Mouse (Mus musculus) intestine, postnatal 0 days (tissue): ENCODE measurements at regions not wholly inside any gene's neighbourhood (a gene's known extent, or its start where the extent isn't known, plus 50 kb on each side); places are given as distances from the start of the nearest gene placed in this dataset.

Experiments used
- ATAC-seq: fragments of 200-750 bp; cut with Nextera tagmentation; 2 replicates; pipeline ENCODE4 v1.8.0; 2017; ENCODE audit warnings: mild to moderate bottlenecking, moderate TSS enrichment, moderate library complexity
- H3K27ac ChIP-seq: fragments of 300-500 bp; sonication (generic); 2 replicates; pipeline ENCODE4 v1.5.1; 2014; ENCODE audit warnings: mild to moderate bottlenecking, low read depth, low read length, moderate library complexity
- H3K27me3 ChIP-seq: fragments of 300-500 bp; sonication (generic); replicated peaks from 2 replicates; pipeline ENCODE4 v1.6.1; 2014; ENCODE audit warnings: low read length, mixed read lengths; ENCODE audit not compliant: control insufficient read depth, insufficient read depth
- H3K36me3 ChIP-seq: fragments of 300-500 bp; sonication (generic); 2 replicates; pipeline ENCODE4 v1.6.1; 2014; ENCODE audit warnings: mild to moderate bottlenecking, moderate library complexity; ENCODE audit not compliant: control insufficient read depth, insufficient read depth
- H3K4me1 ChIP-seq: fragments of 300-500 bp; sonication (generic); replicated peaks from 2 replicates; pipeline ENCODE4 v1.6.1; 2014; ENCODE audit warnings: antibody characterized with exemption, low read length, mixed read lengths; ENCODE audit not compliant: control insufficient read depth, insufficient read depth
- H3K4me2 ChIP-seq: fragments of 300-500 bp; sonication (generic); replicated peaks from 2 replicates; pipeline ENCODE4 v1.6.1; 2014; ENCODE audit warnings: low read depth, mild to moderate bottlenecking, moderate library complexity
- H3K4me3 ChIP-seq: fragments of 300-500 bp; sonication (generic); 2 replicates; pipeline ENCODE4 v1.5.1; 2014; ENCODE audit warnings: low read depth, low read length
- H3K9ac ChIP-seq: fragments of 300-500 bp; sonication (generic); 2 replicates; pipeline ENCODE4 v1.6.1; 2014; ENCODE audit warnings: mild to moderate bottlenecking, low read depth, low read length
- H3K9me3 ChIP-seq: fragments of 300-500 bp; sonication (generic); 2 replicates; pipeline ENCODE4 v1.6.1; 2016; ENCODE audit warnings: mixed run types; ENCODE audit not compliant: control insufficient read depth
- CTCF ChIP-seq: sonication (generic); IDR thresholded peaks from 2 replicates; pipeline ENCODE4 v1.5.1; 2016; ENCODE audit warnings: low read depth, mild to moderate bottlenecking, control low read depth, antibody characterized with exemption, moderate library complexity
- WGBS: fragments of 180-500 bp; shearing (Covaris S2); extraction: QIAGEN DNeasy Blood & Tissue Kit; methylation state at CpG from one replicate; pipeline ENCODE4 v1.1.7; 2014; 5-methylcytosine and 5-hydroxymethylcytosine counted together

DNA sequence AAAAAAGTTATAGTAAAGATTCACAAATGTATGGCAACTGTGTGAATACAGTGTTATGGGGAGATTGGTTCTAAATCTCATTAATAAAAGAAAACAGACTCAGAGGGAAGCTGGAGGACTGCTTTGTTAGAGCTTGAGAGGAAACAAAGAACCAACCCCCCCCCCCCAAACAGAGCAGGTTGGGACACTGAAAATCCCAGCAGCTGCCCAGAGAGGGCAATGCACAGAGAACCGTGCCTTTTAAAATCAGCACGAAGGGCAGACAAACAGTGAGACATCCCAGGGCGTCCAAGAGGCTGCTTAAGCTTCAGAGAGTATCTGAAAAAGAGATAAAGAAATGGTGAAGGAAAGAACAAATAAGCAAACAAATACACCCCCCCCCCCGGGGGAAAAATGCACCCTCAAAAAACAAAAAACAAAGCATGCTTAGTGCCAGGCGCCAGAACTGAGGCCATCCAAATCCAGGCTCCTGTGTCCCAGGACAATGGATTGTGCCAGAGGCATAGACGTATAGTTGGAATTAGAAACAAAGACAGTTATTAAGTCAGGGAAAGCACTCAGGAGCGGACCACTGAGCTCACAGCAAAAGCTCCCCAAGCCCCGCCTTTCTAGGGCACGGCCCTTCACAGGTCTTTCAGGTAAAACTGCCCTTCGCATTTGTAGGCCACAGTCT is 215.7 kb downstream of the Dact1 start:
- Histone ChIP-seq H3K9ac (no peak overlapping the region), H3K4me2 (no peak overlapping the region), H3K4me3 (no peak overlapping the region), H3K9me3 (no peaks in the 10 kb centered on the region), H3K27me3 (no peaks in the 10 kb centered on the region), H3K27ac (no peak overlapping the region), H3K4me1 (no peaks in the 10 kb centered on the region), H3K36me3 (no peaks in the 10 kb centered on the region)
- WGBS: 56% methylated on average over 10 of the region's 10 CpGs
- ATAC-seq: no peak
- no peak for TF ChIP-seq CTCF

DNA sequence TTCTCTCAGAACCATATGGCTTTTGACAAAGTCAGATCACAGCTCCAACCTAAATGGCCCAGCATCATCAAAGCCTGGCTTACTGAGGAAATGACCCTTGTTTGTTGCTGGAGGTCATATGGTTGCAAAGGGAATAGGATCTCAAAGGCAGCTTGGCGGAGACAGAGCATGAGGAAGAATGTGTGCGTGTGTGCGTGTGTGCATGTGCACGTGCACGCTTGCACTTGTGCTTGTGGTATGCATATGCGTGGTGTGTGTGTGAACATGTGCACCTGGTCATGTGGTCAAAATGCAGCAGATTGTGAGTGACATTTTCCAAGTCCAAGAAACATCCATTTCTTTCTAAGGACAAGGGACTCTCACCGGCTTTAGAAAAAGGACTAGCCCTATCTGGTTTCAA is 216.9 kb downstream of the Dact1 start:
- Histone ChIP-seq H3K9me3 (no peaks in the 10 kb centered on the region), H3K27ac (no peak overlapping the region), H3K4me1 (no peaks in the 10 kb centered on the region), H3K27me3 (no peaks in the 10 kb centered on the region), H3K9ac (no peak overlapping the region), H3K36me3 (no peaks in the 10 kb centered on the region), H3K4me2 (no peak overlapping the region), H3K4me3 (no peak overlapping the region)
- ATAC-seq: no peak
- 94% methylated on average over 7 of the region's 7 CpGs for WGBS
- no peak for TF ChIP-seq CTCF

DNA sequence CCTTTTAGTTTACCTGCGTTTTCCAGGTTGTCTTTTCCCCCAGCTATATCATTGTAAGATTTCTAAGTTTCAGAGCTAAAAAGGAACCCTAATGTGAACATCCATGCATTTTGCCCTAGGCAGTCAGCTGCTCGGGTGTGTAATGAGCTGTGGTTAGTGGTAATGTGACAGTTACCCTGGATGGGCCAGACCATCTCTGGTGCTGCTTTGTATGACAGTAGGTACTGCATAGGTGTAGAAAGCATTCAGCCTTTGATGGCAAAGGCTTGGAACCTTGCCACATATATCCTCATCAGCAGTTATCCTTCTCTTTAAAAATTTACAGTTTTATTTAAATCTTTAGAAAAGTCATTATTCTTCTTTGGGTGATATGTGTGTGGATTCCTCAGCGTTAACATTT is 222.5 kb downstream of the Dact1 start:
- no peak for TF ChIP-seq CTCF
- no peak for ATAC-seq
- 80% methylated on average over 3 of the region's 3 CpGs for WGBS
- no peak overlapping the region for H3K4me2 ChIP-seq
- no peaks in the 10 kb centered on the region for H3K36me3 ChIP-seq
- H3K9me3 ChIP-seq: no peaks in the 10 kb centered on the region
- no peak overlapping the region for H3K9ac ChIP-seq
- no peak overlapping the region for H3K4me3 ChIP-seq
- H3K27me3 ChIP-seq: no peaks in the 10 kb centered on the region
- H3K27ac ChIP-seq: no peak overlapping the region
- no peaks in the 10 kb centered on the region for H3K4me1 ChIP-seq

DNA sequence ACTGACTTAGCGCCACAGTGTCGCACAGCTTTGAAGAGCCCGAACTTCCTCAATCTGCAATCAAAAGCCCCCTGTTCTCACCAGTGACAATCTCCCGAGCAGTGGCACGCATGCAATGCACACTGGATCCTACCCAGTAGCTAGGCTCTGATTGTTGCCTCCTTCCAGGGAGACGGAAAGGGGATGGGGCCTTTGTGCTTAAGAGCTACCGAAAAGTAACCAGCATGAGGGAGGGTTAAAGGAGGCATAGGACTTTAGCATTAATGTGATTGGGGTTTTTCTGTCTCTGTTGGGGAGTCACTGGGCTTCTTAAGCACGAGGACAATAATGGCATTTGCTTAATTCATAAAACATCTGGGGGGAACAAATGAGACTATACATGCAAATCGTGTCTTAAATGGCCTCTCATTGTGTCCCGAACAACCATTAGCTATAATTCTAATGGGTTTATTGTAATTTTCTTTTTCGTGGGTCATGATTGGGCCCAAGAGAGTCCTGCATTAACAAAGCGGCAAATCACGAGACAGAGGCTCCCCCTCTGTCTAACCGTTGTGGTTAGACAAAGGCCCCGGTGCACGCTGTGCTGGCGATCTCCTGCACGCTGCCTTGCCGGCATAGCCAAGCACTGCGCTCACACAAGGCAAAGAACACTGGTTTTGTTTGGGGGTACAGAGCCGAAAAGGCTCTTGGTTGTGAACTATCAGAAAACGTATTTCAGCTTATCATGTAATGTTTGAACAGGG is 223.2 kb downstream of the Dact1 start:
- Histone ChIP-seq H3K4me3 (no peak overlapping the region), H3K4me1 (no peaks in the 10 kb centered on the region), H3K9ac (no peak overlapping the region), H3K27me3 (no peaks in the 10 kb centered on the region), H3K9me3 (no peaks in the 10 kb centered on the region), H3K27ac (no peak overlapping the region), H3K4me2 (no peak overlapping the region), H3K36me3 (no peaks in the 10 kb centered on the region)
- no peak for ATAC-seq
- TF ChIP-seq CTCF: no peak
- 84% methylated on average over 22 of the region's 22 CpGs for WGBS

DNA sequence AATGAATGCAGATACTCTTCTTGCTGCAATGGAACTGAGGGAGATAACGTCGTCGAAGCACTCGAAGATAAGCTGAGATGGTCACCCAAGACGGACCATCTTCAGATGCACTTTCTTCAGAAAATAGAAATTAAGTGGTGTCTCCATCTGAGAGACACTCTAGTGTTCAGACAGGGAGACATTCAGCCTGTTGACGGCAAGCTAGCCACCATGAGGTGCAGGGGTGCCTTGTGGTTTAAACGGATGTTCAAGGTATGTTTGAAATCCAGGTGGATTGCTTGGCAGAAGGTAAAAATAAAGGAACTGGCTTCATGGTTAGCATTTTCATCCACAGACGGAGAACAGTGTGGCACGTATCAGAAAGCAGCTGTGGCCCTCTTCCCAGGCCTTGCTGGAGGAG is 224.0 kb downstream of the Dact1 start:
- Histone ChIP-seq H3K9me3 (no peaks in the 10 kb centered on the region), H3K27me3 (no peaks in the 10 kb centered on the region), H3K4me2 (no peak overlapping the region), H3K9ac (no peak overlapping the region), H3K27ac (no peak overlapping the region), H3K36me3 (no peaks in the 10 kb centered on the region), H3K4me1 (no peaks in the 10 kb centered on the region), H3K4me3 (no peak overlapping the region)
- no peak for TF ChIP-seq CTCF
- ATAC-seq: no peak
- WGBS: 93% methylated on average over 9 of the region's 9 CpGs

DNA sequence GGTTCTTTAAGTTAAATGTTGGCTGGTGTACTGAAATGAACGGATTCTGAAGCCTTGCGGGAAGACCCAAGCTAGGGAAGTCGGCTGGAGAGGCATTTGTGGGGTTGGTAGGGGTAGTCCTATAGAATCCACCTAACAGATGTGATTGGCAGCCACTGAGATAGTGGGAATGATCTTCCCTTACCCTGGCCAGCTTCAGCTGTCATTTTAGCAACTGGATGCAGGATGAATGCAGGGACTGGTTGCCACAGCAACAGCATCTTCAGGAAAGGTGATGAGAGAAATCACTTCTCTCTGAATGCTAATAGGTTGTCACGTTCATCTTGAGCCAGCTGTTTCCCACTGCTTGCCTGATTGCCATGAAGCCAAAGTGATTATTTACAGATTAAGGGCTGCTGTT is 224.5 kb downstream of the Dact1 start:
- no peaks in the 10 kb centered on the region for H3K9me3 ChIP-seq
- H3K4me1 ChIP-seq: no peaks in the 10 kb centered on the region
- WGBS: 85% methylated on average over 4 of the region's 4 CpGs
- H3K27me3 ChIP-seq: no peaks in the 10 kb centered on the region
- H3K36me3 ChIP-seq: no peaks in the 10 kb centered on the region
- no peak overlapping the region for H3K4me3 ChIP-seq
- no peak overlapping the region for H3K4me2 ChIP-seq
- ATAC-seq: no peak
- H3K9ac ChIP-seq: no peak overlapping the region
- no peak for TF ChIP-seq CTCF
- no peak overlapping the region for H3K27ac ChIP-seq
